Mouse (Mus musculus): ENCODE data around the gene Col9a3.

Col9a3 gene

GRCm38 (mm10) chr2:180641576-180642554, 44.3 kb downstream of the Col9a3 start:
- DNase-seq, result no peak

- DNase-seq, result no peak
Observed at GRCm38 (mm10) chr2:180642555-180643260, 45.1 kb downstream of the Col9a3 start, which contains the start of gene Tcfl5. Gene Tcfl5, minus strand, starts transcription at chr2:180642708.

DNA sequence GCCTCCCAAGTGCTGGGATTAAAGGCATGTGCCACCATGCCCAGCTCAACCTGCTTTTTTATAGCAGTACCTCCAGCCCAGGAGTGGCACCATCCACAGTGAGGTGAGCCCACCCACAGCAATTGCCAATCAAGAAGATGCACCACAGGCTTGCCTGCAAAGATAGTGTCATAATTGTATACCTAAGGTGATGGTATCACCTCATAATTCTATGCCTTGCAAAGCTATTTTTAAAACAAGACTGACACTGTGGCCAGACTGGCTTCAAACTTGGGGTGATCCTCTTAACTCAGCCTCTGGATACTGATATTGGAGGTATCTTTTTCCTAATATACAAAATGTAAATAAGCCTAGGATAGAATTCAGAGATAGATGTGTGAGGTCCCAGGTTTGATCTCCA, 46.0 kb downstream of the Col9a3 start:
- DNase-seq, result no peak

DNA sequence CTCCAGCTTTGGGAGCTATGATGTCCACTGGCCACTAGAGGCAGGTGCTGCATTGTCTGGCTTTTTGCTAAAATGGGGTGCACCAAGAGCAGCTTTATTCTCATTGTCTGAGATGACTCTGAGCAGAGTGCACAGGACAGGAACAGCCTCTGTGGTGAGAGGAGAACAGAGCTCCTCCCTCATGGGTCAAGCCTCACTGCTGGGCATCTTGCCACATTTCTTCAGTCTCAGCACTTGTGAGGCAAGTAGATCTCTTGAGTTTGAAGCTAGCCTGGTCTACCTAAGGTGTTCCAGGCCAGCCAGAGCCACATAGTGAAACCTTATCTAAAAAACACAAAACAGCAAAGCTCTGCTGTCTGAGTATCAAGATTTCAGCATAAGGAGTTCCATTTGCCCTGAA, 49.3 kb downstream of the Col9a3 start:
- DNase-seq, result no peak

- no peak for DNase-seq
Observed at GRCm38 (mm10) chr2:180654666-180655065, 57.1 kb downstream of the Col9a3 start.

DNA sequence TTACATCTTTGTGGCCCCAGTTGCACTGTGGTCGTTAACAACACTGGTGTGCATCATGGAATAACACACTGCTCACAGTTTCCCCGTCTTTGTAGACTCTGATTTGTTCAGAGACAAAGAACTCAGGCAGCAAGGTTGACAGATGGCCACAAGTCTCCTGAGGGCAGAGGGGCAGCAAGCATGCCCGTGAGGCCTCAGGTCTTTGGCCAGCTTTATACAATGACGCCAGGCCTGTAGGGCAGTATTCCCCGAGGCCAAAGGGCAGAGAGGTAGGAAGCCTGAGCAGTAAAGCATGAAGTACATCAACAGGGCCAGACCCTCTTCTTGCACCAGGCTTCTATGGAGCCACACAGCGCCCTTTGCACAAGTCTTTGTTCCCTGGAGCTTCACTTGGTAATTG, 57.6 kb downstream of the Col9a3 start:
- DNase-seq, result no peak

DNA sequence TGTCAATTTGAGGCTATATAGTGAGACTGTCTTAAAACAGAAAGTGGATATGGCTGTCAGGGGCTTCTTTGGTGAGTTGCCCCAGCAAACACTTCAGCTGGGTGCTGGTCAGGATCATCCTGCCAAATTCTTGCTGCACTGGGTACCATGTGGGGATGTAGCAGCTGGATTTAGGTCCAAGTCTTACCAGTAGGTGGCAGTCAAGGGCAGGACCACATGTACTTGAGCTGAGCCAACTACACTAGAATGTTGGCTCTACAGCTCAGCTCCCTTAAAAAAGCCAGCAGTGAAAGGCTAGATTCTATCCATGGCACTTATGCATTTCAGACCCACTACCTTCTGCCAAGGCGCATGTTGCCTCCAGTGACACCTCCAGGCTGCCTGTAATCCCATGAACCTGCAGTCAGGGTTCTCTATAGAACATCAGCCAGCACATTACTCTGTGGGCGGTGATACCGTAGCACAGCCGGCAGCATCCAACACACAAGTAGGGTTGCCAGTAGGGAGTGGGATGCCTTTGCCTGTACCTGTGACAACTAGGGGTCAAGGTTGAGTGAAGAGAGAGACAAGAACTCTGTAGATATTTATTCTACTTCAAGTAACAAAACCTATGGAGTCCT, 59.9 kb downstream of the Col9a3 start:
- DNase-seq, result peak; percentile 47 to 69

GRCm38 (mm10) chr2:180658381-180658780, 60.8 kb downstream of the Col9a3 start:
- no peak for DNase-seq

GRCm38 (mm10) chr2:180659353-180660150, 62.0 kb downstream of the Col9a3 start:
- DNase-seq, result no peak

DNA sequence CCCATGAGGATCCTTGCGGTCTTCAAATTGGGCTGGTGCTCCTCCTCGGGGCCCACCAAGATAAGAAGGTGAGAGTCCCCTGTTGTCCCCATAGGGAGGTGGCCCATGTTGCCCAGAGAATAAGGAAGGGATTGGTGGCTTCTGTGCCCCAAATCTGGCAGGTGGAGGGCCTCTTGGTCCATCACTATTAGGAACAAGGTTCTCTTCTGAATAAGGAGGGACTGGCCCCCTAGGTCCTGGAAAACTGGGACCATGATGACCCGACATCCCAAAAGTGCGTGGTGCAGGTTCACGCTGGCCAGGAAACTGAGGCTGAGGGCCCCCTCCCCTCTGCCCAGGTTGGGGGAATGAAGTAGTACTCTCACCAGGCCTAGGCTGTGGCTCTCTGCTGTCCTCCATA, 62.9 kb downstream of the Col9a3 start:
- DNase-seq, result no peak

DNA sequence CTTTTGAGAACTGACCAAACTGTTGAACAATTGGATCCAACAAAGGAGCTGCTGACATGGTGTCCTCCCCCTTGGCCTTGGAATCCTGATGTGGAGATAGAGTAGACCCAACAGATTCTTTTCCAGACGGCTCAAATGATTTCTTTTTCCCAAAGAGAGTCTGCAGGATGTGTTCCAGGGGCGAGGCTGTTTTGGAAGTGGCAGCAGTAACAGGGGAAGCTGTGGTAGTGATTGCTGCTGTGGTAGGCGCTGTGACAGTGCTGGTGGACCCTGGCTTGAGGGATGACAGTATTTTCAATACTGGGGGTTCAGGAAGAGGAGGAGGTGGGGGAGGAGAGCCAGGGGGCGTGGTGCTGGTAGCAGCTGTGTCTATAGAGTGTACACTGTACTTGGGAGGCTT, 64.4 kb downstream of the Col9a3 start:
- no peak for DNase-seq
